ENCODE assay signal across 19 mouse cellular contexts in the genomic region with DNA sequence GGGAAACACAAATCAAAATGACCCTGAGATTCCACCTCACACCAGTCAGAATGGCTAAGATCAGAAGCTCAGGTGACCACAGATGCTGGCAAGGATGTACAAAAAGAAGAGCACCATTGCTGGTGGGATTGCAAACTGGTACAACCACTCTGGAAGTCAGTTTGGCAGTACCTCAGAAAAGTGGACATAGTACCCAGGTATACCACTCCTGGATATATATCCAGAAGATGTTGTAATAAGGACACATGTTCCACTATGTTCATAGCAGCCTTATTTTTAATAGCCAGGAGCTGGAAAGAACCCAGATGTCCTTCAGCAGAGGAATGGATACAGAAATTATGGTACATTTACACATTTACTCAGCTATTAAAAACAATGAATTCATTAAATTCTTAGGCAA. TPM values are rescaled to one million over a fixed set of nuclear protein-coding genes. Genes with fewer than 3 reads are reported as not detected.
"Had no signal": no experiment of that assay in that cellular context is flagged by ENCODE, and none has a peak within 500 bp of the region (broad histone marks: within the 10 kb centered on the region; RNA-seq: fewer than 3 reads in every experiment).

No protein-coding gene starts in this region.

RNA-seq across cellular contexts. Expression of gene Speer4d, which starts 20.0 kb away (rescaled TPM):
- polyA plus RNA-seq: frontal cortex, adult 2 months; heart, embryonic 10.5 days; heart, embryonic 15.5 days; hindbrain, embryonic 10.5 days; hindbrain, embryonic 13.5 days; hindbrain, embryonic 15.5 days; hindbrain, postnatal 0 days; intestine, embryonic 15.5 days; intestine, postnatal 0 days; kidney, embryonic 14.5 days; kidney, embryonic 16.5 days; large intestine, adult 2 months; limb, embryonic 11.5 days; limb, embryonic 13.5 days; limb, embryonic 15.5 days; liver, adult 2 months; liver, embryonic 12.5 days; liver, embryonic 14.5 days had no signal

RNA-seq across cellular contexts. Expression of gene Gm21083, which starts 21.7 kb away (rescaled TPM):
- polyA plus RNA-seq: frontal cortex, adult 2 months; heart, embryonic 13.5 days; hindbrain, embryonic 10.5 days; hindbrain, embryonic 13.5 days; hindbrain, embryonic 15.5 days; hindbrain, postnatal 0 days; intestine, postnatal 0 days; kidney, embryonic 14.5 days; kidney, embryonic 16.5 days; large intestine, adult 2 months; limb, embryonic 11.5 days; liver, adult 2 months; liver, embryonic 12.5 days had no signal

RNA-seq across cellular contexts. Expression of gene 4930572O03Rik, which starts 58.0 kb away (rescaled TPM):
- polyA plus RNA-seq: frontal cortex, adult 2 months; heart, embryonic 10.5 days; heart, embryonic 13.5 days; heart, embryonic 15.5 days; hindbrain, embryonic 10.5 days; hindbrain, embryonic 13.5 days; hindbrain, embryonic 15.5 days; hindbrain, postnatal 0 days; intestine, embryonic 15.5 days; intestine, postnatal 0 days; kidney, embryonic 14.5 days; kidney, embryonic 16.5 days; large intestine, adult 2 months; limb, embryonic 11.5 days; limb, embryonic 13.5 days; limb, embryonic 15.5 days; liver, adult 2 months; liver, embryonic 12.5 days; liver, embryonic 14.5 days had no signal
